Mouse (Mus musculus) central nervous system, embryonic 11.5 days (tissue): ENCODE measurements around the gene Bspry. TPM values are rescaled to one million over a fixed set of nuclear protein-coding genes. Genes with fewer than 3 reads are reported as not detected.

ENCODE experiments used
- polyA plus RNA-seq: library from polyadenylated mRNA; depleted of rRNA; stranded (reverse); fragments of >200 nt; gene quantifications from 2 replicates; pipeline ENCODE4 v1.2.3, GENCODE M21; 2012; rRNA removed

The Bspry gene
- 0.49 and 0.78 TPM in 2 replicates for polyA plus RNA-seq

DNA sequence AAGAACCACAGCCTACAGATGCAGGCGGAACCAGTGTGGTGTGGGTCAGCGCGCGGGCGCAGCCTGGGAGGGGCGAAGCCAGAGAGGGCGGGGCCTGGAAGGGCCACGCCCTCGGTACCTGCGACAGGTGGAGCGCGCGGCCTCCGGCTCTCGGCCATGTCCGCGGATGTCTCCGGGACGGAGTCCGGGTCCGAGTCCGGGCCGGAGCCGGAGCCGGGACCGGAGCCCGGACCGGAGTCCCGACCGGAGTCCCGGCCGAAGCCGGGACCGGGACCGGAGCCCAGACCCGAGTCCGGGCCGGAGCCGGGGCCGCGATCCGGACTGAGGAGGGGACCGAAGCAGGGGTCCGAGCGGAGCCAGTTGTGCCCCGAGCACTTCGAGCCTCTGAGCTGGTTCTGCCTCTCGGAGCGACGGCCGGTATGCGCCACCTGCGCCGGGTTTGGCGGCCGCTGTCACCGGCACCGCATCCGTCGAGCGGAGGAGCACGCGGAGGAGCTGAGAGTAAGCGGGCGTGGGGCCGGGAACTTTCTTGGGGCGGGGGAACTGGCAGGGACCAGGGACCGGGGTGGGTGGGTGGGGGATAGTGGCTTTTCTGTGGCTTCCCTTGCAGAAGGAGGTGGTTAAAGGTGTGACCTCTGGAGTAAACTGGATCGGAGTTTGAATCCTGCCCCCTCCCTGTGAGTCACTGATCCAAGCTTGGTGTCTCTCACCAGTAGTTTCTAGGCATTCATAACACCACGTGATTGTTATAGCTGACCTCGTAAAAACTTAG, at the start of gene Bspry:
Gene Bspry, plus strand, starts transcription at position 117 of the 772 bp plus-strand sequence.

DNA sequence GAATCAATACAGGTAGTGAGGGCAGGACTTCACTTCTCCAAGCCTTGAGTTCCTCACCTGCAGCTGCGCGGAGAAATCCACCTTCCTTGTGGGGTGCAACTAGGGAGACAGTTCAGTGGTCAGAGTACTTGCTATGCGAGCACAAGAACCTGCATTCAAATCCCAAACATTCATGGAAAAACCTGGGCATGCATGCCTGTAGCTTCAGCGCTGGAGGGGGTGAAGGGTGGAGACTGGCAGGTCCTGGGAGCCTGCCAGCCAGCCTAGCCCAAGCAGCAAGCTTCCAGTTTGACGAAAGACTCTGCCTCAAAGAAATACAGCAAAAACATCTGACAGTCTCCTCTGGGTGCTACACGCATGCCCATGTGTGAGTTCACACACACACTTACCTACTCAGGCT, 44.8 kb upstream of the Bspry start, which contains the start of gene Rnf183:
Gene Rnf183, minus strand, starts transcription at position 172 of the 400 bp plus-strand sequence.

DNA sequence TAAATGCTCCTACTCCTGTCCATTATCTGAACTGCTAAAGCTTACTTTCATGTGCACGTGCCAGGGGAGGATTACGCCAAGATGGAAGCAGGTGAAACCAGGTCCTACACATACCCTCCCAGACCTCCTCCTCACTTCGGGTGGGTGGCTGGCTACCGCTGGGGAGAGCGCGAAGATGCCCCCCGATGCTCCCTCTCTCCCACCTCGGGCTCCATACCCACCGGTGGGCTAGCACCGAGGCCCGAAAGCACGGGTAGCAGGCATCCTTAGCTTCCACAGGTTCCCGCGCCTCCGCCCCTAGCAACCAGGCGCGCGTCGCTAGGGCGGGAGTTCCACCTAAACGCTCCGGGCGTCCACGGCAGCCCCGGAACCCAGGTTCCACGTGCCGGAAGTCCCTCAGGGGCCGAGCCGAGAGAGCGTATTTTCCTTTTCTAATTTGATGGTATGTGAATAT, 9.2 kb upstream of the Bspry start, which contains the start of gene Wdr31:
Gene Wdr31, minus strand, starts transcription at position 299 of the 454 bp plus-strand sequence.

DNA sequence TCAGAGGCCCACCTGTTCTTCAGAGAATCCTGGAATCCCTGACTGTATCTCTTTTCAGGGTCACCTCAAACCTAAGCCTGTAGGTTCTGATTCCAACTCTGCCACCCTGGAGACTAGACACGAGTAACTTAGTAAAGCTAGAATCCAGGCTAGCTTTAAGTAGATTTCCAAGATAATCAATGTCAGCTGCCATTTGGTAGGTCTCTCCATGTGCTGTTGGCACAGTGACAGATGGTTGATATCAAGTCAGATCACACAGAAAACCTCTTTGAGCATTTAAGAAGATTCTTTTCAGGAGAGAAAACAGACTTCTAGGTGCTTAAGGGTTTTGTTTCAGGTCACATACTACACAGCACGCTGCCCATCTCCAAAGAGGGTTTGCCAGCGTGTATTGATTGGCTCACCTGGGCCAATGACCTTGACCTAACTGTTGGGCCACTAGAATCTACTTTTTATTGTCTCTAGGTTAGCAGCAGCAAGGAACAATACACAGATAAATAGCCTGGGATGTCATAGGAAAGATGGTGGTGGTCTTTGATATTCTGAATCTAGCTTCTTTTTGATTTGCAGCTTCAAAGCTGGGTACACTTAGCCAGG, 23.6 kb downstream of the Bspry start, which contains the start of gene Hdhd3:
Gene Hdhd3, minus strand, starts transcription at position 94 of the 597 bp plus-strand sequence.

DNA sequence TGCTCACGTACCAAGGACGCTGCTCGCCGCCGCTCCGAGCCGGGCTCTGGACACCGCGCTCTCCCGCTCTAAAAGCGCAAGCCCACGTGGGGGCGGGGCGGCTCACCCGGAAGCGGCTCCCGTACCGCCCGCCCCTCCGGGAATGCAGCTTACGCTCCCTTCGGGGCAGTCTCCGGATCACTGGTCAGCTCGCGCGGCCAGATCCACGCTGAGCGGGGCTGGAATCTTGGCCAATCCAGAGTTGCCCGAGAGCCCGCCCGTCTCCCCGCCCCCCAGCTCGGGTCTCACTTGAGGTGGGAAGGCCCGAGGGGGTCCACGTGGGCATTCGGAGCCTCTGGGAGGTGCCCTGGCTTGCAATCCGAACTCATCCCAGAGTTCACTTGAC, 40.0 kb downstream of the Bspry start, which contains the start of gene Alad:
Gene Alad, minus strand, starts transcription at position 70 of the 385 bp plus-strand sequence.

DNA sequence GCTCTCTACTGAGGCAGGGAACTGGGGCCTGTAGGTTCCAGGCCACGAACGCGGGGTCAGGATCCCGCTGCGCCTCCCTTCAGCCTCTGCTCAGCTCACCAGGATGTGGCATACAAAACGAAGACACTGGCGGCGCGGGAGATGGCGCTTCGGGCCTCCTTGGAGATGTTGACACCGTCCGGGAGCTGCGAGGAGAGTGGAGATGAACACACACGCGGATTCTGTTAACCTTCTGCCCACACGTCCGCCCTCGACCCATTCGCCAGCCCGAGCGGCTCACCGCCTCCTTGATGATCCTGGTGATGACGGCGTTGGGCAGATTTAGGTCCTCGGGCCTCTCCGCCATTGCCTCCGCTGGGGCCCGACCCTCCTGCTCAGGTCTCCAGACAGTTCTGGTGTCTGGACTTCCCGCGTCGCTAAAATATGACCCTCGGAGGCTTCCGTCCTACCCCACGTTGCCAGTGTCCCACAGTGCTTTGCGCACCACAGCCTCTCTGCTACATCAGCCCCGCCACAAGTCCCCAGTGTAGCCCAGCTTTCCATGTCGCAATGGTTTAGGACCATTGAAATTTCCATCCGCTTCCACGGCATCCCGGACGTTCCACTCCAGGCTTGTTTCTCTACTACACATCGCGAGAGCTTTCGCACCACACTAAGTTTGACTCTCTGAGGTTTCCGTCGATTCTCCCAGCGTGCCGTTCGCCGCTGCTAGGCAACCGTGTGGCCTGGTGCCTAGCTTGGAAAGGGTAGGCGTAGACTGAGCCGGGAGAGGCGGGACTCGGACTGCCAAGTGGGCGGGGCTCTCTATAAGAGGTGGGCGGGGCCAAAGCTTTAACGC, 45.0 kb downstream of the Bspry start, which contains the start of the genes Pole3 and 4933430I17Rik:
Gene Pole3, minus strand, starts transcription at position 418 of the 838 bp plus-strand sequence.
Gene 4933430I17Rik, plus strand, starts transcription at position 719 of the 838 bp plus-strand sequence.

Other genes starting within 250 kb of the Bspry start
- gene Zfp37, start 249.0 kb upstream of the Bspry start, polyA plus RNA-seq = 12.4 and 17.8 TPM in 2 replicates
- gene Slc31a2, start 217.5 kb upstream of the Bspry start, polyA plus RNA-seq = 6.0 and 9.1 TPM in 2 replicates
- 17.1 and 18.6 TPM in 2 replicates for gene Fkbp15, start 119.5 kb upstream of the Bspry start, polyA plus RNA-seq
- gene Slc31a1, start 119.3 kb upstream of the Bspry start, polyA plus RNA-seq = 22.4 and 33.2 TPM in 2 replicates
- 151 and 169 TPM in 2 replicates for gene Cdc26, start 71.4 kb upstream of the Bspry start, polyA plus RNA-seq
- 22.7 and 31.9 TPM in 2 replicates for gene Prpf4, start 71.3 kb upstream of the Bspry start, polyA plus RNA-seq
- 0.16 and 0.23 TPM in 2 replicates for gene Rnf183, start 44.8 kb upstream of the Bspry start, polyA plus RNA-seq
- gene Wdr31, start 9.2 kb upstream of the Bspry start, polyA plus RNA-seq = 6.3 and 7.4 TPM in 2 replicates
- gene Hdhd3, start 23.4 kb downstream of the Bspry start, polyA plus RNA-seq = 5.4 and 5.7 TPM in 2 replicates
- gene Alad, start 39.9 kb downstream of the Bspry start, polyA plus RNA-seq = 60.0 and 64.4 TPM in 2 replicates
- 79.7 and 118 TPM in 2 replicates for gene Pole3, start 45.0 kb downstream of the Bspry start, polyA plus RNA-seq
- gene 4933430I17Rik, start 45.3 kb downstream of the Bspry start, polyA plus RNA-seq = 1.5 and 2.6 TPM in 2 replicates
- gene Rgs3, start 79.8 kb downstream of the Bspry start, polyA plus RNA-seq = 47.2 and 50.1 TPM in 2 replicates